Mouse (Mus musculus): ENCODE measurements around the gene Cd46. TPM values are rescaled to one million over a fixed set of nuclear protein-coding genes. Genes with fewer than 3 reads are reported as not detected.

The Cd46 gene
- total RNA-seq, 2 experiments from 2014 or later = 2.7 to 5.1 TPM

Small RNA genes within 50 kb of the gene (microRNA-seq; reads per million reads assigned to microRNA genes)
- gene Mir29b-2 = 56.4 to 90.4 reads per million in 2 experiments
- gene Mir29c = 453 to 769 reads per million in 2 experiments

Other genes starting within 250 kb of the Cd46 start
- 10 to 100 TPM; 29.8 to 35.4 TPM for gene Cd34, start 153.4 kb downstream of the Cd46 start, total RNA-seq (2021)
- 10 to 100 TPM; 31.8 to 35.8 TPM for gene Cr1l, start 39.3 kb upstream of the Cd46 start, total RNA-seq (2021)
- gene Cr2, start 84.5 kb upstream of the Cd46 start, total RNA-seq (2021) = under 1 TPM; 0.39 to 0.92 TPM

Measured in layer of hippocampus, postnatal 25 days (tissue).